Mouse (Mus musculus) urinary bladder, postnatal 14 days (tissue): Measurements from ENCODE around the gene Ksr1.

Experiments used
- DNase-seq: peaks from one replicate; pipeline ENCODE4 v3.0.0; 2021; ENCODE audit warnings: low spot score

Ksr1 gene

DNA sequence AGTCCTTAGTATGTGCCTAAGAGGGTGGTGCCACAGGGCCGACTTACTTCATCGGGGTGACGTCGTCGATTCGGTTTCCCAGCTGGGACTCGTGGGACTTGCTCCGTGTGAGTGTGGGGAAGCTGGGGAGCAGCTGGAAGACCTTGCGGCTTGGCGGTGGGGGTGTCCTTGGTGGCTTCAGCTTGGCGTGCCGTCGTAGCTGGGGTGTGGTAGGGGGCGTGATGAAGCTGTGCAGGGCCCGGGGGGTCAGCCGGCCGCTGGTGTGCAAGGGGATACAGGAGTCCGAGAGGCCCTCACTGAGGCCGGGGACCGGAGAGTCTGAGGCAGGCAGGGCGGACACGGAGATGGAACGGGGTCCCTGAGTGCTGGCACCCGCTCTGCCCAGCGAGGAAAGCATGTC, 101.4 kb downstream of the Ksr1 start:
- DNase-seq: no peak

DNA sequence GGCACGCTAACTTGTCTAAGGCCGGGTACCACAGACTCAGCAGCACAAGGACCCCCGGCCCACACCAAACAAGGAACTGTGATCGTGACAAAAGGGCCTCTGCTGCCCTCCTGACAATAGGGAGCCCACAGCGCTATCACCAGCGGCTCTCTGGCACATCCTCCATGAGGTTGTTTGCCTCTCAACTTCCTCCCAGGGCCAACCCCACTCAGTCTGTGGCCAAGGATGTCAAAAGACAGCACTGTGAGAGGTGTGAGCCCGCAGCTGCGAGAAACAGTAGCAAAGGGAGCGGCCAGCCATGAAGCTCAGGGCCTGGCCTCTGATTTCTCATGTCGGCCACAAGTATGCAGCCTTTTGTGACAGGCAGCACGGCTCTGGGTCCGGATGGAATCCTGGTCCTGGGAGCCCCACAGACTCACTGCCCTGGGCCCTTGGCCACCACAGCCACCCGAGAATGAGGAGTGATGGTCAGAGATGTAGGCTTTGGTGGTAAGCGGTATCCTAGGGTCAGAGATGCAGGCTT, 104.2 kb downstream of the Ksr1 start:
- DNase-seq: no peak

DNA sequence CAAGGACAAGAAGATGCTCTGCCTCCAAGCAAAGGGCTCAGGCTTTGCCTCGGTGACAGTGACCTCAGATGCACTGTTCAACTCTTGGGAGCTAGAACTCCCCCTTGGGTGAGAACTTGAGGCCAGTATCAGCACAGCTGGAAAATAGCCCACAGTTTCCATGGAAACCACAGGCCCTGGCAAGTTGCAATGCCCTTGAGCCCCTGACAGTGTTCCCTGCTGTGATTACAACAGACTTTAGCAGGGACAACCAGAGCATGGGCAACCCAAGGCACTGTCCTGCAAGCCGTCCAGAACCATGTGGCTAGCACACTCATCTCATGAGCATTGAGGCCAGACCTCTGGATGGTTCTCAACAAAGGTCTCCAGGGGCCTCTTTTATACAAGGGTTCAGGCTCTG, 106.7 kb downstream of the Ksr1 start:
- DNase-seq: no peak

DNA sequence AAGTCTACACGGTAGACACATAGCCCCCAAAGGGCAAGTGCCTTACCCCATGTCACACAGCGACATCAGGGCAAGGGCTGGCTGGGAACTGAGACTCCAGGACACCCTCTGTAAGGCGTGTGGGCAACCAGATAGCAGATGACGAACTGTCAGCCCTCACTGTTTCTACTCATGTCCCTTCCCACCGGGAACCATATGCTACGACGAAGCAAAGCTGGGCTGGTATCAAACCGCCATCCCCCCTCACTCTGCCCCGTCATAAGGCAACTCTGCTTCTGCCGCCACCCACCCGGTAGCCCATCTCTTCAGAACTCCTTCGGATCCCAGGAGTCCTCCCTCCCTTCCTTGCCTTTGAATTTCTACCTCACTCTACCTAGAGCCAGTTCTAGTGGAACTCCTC, 108.7 kb downstream of the Ksr1 start:
- no peak for DNase-seq

DNA sequence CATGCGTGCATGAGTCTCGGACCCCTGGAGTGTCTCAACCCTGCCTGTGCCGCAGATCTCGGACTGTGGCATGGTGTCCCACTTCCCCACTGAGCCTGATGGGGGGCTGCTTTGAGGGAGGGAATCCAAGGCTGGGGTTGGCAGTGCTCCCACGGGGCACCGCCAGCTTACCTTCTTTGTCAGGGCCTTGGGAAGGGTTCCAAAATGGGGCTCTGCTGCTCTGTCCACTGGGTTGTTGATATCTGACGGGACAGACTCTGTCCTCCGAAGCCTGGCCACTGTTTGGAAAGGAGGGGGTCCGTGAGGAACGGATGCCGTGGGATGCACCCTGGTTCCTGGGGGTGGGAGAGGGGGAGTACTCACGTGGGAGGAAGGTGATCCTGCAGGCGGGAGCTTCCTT, 109.9 kb downstream of the Ksr1 start:
- no peak for DNase-seq

DNA sequence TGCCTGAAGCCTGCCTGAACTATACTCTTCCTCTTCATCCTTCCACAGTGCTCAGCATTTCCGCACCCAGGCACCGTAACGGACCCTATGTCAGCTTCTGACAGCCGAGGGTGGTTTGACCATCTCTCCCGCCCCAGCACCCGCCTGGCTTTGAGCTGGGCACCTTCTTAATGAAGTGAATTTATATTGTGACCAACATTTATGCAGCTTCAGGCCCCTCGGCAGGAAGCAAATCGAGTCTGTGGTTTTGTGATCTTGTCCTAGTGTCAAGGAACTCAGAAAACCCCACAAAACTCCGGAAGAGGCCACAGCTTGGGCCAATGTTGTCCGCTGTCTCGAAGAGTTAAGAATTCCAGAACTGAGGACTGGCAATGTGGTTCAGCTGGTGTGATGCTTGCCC, 112.6 kb downstream of the Ksr1 start:
- no peak for DNase-seq

DNA sequence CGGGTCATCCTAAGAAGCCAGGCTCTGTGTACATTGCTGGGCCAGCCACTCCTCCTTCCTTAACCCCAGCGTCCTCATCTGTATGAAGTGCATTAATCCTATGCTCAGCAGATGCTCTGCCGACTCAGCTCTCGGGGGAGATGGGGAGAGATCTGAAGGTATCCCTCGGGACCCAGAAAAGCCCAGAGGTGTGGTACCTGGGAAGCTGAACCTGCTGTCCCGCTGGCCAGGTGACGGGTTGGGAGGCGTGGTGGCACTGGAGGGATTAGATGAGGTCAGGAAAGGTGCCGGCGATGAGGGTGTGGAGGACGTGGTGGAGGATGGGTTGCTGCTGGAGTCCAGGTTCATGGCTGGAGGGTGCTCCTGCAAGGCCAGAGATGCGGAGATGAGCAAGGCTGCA, 113.2 kb downstream of the Ksr1 start:
- DNase-seq: no peak

DNA sequence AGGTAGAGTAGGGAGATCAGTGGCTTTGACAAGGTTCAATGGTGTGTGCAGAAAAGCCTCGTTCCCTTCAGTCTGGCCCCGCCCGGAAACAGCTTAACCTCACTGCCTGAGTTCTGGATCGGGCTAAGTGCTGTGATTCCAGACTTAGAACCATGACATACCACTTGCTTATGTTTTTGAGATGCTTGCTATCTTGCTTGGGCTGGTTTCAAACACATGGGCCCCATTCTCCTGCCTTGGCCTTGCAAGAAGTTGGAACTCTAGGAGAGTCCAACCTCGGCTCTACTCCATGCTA, 114.8 kb downstream of the Ksr1 start:
- DNase-seq: no peak

DNA sequence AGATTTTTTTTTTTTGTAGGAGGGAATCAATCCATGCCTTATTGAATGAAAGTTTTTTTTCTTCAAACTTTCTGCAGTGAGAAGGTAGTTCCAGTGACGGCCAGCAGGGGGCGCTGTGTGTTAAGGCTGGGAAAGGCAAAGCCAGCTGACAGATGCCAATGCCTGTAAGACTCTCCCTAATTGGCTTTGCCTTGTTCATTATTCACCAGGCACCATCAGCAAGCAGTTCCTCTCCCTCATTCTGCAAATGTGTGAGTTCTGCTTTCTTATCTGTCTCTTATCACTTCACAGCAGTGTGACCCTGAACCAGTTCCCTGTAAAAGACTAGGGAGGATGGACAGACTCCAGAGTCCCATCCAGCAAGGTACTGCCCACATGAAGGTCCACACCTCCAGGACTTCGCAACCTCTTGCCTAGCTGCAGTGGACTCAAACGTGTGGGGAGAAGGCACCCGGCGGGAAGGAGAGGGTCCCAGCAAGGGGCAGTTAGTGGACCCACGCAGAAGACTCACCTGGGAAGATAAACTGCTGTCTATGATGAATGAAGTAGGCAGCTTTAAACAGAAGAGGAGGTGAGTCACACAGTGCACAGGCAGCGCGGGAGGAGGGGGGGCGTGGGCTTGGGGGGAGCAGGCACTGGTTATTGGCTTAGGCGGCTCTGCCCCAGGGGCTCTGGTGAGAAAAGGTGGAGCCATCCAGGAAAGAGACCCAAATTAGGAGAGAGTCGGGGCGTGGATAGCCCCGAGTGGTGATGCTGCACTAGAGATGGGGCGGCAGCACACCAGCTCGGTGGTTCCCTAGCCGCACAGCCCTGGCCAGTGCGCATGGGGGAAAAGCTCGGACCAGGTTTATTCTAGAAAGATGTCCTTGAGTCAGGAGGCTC, 115.4 kb downstream of the Ksr1 start:
- peak; percentile 90 for DNase-seq

DNA sequence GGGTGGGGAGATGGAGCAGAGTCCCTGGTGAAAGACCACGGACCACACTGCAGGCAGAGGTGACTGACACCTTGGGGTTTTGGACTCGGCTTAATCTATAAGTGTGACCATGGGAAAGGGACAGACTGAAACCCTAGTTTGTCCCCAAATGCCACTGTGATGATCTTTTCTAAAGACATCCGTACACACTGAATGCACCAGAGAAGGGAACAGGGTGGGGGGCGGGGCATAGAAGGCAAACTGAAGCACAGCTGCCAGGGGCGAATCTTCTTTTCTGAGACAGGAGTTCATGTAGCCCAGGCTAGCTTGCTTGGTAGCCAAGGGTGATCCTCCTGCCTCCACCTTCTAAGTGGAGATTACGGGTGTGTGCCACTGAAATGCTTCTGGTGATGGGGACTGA, 122.5 kb downstream of the Ksr1 start:
- no peak for DNase-seq

DNA sequence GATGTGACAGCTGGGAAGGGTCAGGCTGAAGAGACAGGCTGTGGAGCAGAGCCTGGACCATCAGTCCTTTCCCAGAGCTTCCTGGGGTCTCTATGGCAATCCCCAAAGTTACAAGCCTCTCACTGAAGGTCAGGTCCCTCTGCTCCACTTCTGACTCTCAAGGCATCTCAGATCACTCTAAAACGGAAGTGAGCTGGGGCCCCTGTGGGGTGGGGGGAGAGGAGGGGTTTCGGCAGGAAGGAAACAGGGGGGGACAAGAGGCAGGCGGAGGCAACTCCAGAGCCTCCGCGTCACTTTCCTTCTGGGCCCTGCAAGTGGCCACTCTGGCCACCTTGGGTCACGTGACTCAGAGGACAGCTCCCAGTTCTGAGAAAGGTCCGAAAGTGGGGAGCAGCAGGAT, 122.9 kb downstream of the Ksr1 start:
- DNase-seq: no peak

DNA sequence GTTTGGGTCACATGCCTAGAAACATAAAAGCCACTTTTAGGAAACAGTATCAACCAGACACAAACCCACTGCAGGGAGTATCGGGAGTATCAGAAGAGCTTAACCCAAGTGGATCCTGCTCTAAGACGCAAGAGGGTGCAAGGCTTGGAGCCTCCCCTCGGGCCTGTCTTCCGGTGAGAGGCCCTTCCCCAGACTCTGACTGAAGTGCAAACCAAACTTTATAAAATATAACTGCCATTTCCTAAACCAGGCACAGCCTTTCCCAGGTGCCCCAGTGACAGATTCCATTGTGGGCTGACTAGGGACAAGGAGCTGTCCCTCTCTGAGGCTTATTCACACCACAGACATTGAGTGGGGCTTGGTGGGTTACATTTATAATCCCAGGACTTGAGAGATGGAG, 123.4 kb downstream of the Ksr1 start:
- DNase-seq: no peak

DNA sequence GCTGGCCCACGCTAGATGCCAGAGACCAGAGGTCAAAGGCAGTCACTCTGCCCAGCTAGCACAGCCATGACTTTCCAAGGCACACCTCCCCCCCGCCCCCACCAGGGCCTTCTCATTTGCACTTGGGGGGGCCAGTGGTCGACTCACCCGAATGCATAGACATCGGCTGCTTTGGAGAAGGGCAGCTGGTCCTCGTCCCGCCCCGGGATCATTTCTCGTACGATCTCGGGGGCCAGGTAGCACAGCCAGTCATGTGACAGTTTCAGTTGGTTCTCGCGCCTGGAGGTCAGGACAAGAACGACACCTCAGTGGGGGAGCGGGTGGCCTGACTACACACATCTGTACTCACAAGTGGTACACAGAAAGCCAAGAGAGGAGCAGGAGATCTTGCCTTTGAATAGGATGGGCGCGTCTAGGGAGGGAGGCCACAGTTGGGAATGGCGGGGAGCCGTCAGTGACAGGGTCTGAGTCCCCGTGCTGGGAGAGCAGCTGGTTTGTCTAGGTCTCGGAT, 125.6 kb downstream of the Ksr1 start:
- DNase-seq: no peak

DNA sequence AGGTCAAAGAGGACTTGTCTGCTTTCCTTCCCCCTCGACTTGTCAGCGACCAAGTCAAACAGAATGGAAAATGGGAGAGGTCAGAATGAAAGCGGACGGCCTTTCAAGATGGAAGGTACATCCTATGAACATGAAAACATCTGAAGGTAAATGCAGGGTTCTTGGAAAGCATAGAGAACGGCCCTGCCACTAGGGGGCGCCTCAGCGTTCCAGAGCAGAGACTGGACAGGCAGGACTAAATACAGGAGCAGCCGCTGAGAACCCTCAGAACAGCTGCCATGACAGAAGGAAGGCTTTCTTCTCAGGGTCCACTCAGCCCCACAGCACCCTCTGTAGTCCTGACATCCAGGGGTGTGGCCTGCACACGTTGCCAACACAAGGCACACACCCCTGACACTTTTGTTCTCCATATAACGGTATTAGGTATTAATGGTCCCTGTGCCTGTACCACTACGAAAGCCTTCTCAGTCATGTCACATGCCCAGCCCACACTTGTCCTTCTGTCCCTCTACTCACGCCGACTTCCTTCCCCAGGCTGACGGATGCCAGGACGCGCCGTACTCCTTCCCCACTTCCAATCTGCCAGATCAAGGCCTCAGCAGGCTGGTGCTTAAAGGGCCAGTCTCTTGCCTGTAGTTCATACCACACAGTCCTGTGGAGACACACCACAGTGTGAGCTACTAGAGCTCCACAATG, 126.2 kb downstream of the Ksr1 start:
- peak; percentile 47 for DNase-seq

DNA sequence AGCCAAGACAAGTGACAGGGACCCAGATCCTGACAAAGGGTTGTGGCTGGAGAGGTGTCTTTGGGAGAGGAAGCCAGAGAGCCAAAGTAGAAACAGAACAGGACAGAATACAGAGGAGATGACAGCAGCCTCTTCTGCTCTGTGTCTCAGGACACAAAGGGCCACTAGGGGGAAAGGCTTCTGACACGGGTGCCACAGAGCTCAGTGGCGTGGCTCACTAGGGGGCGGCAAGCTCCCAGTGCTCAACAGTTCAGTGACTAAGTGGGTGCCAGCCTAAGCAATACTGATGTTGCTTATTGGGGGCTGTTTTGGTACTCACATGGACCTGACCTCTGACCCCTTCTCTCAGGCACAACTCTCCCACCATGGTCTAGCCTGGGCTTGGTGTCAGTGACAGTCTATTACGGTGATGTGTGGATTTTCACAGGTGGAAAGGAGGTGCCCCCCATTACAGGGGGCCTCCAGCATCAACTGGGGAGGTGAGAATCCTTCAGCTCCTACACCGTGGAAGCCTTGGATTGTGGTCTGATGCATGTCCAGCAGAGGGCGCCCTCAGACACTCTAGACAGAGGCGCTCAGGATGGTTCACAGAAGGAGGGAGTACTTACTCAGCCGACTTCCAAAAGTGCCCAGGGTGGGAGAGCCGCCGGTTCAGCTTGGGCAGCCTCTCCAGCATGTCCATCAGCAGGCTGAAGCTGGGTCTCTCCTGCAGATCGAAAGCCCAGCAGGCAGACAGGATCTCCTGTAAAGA, 127.1 kb downstream of the Ksr1 start:
- DNase-seq: peak; percentile 81

DNA sequence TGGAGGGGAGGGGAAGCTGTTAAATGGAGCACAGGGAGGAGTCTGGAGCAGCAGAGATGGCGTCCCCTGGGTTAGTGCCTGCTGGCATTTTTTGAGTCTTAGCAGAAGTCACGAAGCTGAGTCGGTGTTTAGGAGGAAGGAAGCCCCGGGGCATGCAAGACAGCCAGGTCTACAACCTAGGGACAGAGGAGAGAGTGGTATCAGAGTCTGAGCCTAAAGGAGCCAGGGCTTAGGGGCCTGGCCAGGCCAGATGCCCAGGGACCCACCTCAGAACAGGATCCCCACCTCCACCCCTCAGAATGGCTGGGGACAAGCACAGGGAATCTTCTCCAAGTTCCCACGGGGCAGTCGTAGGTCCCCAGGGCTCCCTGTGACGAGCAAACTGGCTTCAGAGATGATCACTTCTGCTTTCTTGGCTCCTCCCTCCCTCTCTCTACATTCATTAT, 129.0 kb downstream of the Ksr1 start:
- DNase-seq: no peak

DNA sequence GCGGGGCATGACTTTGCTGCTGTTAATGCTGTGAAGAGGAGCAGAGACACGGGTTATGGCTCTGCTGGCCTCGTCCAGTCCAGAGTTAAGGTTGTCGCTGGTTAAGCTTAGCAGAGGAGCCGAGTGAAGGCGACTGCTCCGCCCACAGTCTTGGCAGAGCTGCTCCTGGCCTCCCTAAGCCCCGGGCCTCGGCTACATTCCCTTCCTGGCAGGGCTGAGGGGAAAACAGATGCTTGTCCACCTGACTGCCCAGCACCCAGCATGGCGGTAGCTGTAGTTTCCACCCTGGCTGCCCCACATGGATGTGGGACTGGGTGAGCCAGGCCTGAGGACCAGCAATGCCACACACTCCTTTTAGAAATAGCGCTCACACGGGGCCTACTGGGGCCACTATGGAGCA, 130.0 kb downstream of the Ksr1 start:
- DNase-seq: no peak

DNA sequence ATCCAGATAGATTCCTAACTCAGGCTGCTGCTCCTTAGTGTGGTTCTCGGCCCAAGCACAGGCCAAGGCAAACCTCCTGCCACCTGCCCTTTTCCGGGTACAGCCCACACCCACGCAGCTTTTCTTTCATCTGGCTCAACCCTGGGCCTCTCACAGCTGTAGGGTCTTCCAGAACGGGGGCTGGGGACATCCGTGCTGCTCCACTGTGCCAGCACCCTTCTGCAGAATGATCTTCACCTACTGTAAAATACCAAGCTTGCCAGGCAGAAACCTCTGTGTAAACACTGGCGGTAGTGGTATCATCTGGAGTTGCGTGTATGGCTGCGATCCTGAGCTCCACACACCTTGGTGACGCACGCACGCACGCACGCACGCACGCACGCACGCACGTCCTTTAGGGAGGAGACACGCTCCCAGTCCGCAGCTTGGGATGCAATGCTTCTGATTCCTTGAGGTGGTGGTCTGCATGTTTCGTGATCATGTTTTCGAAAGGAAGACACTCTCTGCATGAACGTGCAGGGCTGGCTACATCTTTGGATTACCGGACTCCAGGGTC, 130.5 kb downstream of the Ksr1 start:
- no peak for DNase-seq

DNA sequence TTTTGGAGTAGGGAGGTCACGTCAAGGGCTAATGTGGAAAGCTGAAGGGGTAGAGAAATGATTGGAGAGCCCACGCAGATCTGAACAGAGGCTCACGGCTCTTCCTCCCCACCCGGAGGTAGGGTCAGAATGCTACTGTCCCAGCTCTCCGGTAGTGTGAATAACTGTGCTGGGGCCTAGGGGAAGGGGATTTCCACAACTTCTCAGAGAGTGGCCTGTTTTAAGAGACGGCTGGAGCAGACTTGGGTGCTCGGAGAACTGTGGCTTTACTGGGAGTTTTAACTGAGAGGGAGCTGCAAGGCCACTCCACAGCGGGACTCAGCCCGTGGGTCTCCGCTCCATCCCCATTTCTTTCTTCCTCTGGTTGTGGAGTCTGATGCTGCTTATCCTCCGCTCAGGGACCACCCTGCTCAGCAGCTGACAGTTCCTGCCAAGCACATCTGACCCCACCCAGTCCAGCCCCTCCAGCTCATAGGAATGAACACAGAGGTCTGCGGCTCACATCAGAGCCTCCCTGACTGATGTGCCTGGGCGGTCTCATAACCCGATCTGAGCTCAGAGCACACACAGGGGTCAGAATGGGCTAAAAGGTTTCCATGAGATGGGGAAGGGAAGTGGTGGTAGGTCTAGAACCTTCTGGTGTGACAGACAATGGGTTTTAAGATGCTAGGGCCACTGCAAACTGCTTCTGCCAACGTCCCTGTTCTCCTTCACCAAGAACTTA, 131.4 kb downstream of the Ksr1 start:
- DNase-seq: no peak

DNA sequence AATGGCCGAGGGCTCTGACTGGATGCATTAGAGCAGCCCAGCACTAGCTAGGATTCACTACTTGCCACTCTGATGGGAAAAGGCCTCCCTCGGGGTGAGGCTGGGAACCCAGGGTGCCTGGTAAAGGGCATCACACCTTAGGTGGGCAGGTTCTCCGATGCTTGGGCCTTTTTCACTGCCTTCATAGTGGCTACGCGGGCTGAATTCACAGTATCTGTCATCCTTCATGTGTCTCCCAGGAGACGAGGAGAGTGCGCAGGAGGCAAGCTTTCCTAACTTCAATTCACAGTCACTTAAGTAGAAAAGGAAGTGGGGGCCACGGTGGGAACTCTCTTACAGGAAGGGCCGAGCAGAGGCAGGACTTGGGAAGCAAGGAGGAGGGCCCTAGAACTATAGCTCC, 132.4 kb downstream of the Ksr1 start:
- no peak for DNase-seq

DNA sequence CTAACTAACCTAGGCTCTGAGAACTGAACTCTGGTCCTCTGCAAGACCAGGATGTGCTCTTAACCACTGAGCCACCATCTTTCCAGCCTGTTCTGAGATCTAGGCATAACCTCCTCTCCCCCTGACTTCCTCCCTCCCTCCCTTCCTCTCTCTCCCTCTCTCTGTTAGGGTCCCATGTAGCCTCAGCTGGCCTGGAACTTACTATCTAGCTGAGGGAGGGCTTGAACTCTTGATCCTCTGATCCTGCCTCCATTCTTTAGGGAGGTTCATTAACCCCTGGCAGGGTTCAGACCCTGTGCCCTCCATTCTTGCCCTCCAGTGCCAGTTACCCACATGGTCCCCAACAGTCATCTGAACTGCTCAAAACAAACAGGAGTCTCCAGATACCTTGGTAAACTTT, 133.2 kb downstream of the Ksr1 start:
- DNase-seq: no peak

DNA sequence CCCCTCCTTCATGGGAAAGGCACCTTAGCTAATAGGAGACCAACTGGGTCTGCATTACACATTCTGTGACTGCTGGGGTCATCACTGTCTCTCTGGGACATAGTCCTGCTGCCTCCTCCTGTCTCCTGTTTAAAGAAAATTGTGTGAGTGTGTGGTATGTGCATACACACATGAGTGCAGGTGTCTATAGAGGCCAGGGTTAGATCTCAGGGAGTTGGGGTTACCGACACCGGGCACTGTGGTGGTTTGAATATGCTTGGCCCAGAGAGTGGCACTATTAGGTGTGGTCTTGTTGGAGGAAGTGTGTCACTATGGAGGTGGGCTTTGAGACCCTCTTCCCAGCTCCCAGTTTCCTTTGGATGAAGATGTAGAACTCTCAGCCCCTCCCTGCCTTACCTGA, 133.7 kb downstream of the Ksr1 start:
- DNase-seq: no peak
